8 mouse cellular contexts compared by ENCODE assay signal in genomic region chr11:66526981-66527320, GRCm38 (mm10). TPM values are rescaled to one million over a fixed set of nuclear protein-coding genes. Genes with fewer than 3 reads are reported as not detected.
DNase-seq lines count a peak whose midpoint lies in the region; ATAC-seq and TF ChIP-seq lines count a peak whose summit lies in the region.

No protein-coding gene starts in this region.

- H3K27me3 ChIP-seq in embryonic facial prominence, embryonic 14.5 days (replicated peaks; ENCODE audit: control insufficient read depth, insufficient read depth, low read length), result peaks cover 74% of the 10 kb centered on the region
- peaks cover 73% of the 10 kb centered on the region for H3K27me3 ChIP-seq in intestine, embryonic 15.5 days (replicated peaks)
- peaks cover 71% of the 10 kb centered on the region for H3K27me3 ChIP-seq in neural tube, embryonic 13.5 days

- H3K4me3 ChIP-seq in layer of hippocampus, adult 2 months, result peak overlapping the region; percentile 70
- H3K4me3 ChIP-seq in embryonic facial prominence, embryonic 14.5 days (ENCODE audit: low read depth, low read length), result peak overlapping the region; percentile 56
- H3K4me3 ChIP-seq in intestine, embryonic 15.5 days (replicated peaks), result peak overlapping the region; percentile 56
- peak overlapping the region; percentile 60 for H3K4me3 ChIP-seq in neural tube, embryonic 13.5 days

- peak overlapping the region; percentile 95 for H3K27ac ChIP-seq in layer of hippocampus, adult 2 months
- no peak overlapping the region for H3K27ac ChIP-seq in embryonic facial prominence, embryonic 14.5 days (replicated peaks; ENCODE audit: low read depth, low read length)
- no peak overlapping the region for H3K27ac ChIP-seq in intestine, embryonic 15.5 days
- H3K27ac ChIP-seq in neural tube, embryonic 13.5 days (replicated peaks), result no peak overlapping the region

- 8% methylated on average over 5 of the region's 5 CpGs for WGBS in embryonic facial prominence, embryonic 14.5 days
- WGBS in intestine, embryonic 15.5 days, result 6% methylated on average over 5 of the region's 5 CpGs
- 7% methylated on average over 5 of the region's 5 CpGs for WGBS in neural tube, embryonic 13.5 days

- no peak overlapping the region for H3K9ac ChIP-seq in embryonic facial prominence, embryonic 14.5 days (ENCODE audit: low read depth, low read length)
- no peak overlapping the region for H3K9ac ChIP-seq in intestine, embryonic 15.5 days
- peak overlapping the region; percentile 80 for H3K9ac ChIP-seq in neural tube, embryonic 13.5 days

- DNase-seq in layer of hippocampus, adult 2 months (ENCODE audit: low spot score in 2 of 2), result no peak
- DNase-seq in layer of hippocampus, postnatal 36 days, result no peak
- peak; percentile 11 for DNase-seq in embryonic facial prominence, embryonic 14.5 days (ENCODE audit: low spot score)
- no peak for DNase-seq in adrenal gland, adult (ENCODE audit: inconsistent age in 2 of 2, low spot score in 1 of 2)
- DNase-seq in adrenal gland, adult 18-20 months (ENCODE audit: low spot score in 2 of 2), result no peak
- no peak for DNase-seq in thymus, adult 18-20 months

- TF ChIP-seq CTCF in layer of hippocampus, adult 2 months (conservative IDR thresholded peaks at IDR 0.05), result peak; percentile 53

- ATAC-seq in embryonic facial prominence, embryonic 14.5 days (ENCODE audit: low read depth), result no peak
- ATAC-seq in intestine, embryonic 15.5 days, result 0 out of 2 replicates have a peak, but pooled peaks have one; percentile 25
- ATAC-seq in neural tube, embryonic 13.5 days (ENCODE audit: low read depth), result no peak; the same call in 1 of the 2 replicates

- no peaks in the 10 kb centered on the region for H3K36me3 ChIP-seq in embryonic facial prominence, embryonic 14.5 days (ENCODE audit: control insufficient read depth, insufficient read depth, low read length)
- no peaks in the 10 kb centered on the region for H3K36me3 ChIP-seq in intestine, embryonic 15.5 days
- H3K36me3 ChIP-seq in neural tube, embryonic 13.5 days, result no peaks in the 10 kb centered on the region

- peak overlapping the region; percentile 92 for H3K4me2 ChIP-seq in embryonic facial prominence, embryonic 14.5 days (ENCODE audit: low read depth, low read length)
- peak overlapping the region; percentile 96 for H3K4me2 ChIP-seq in intestine, embryonic 15.5 days (replicated peaks)
- peak overlapping the region; percentile 72 for H3K4me2 ChIP-seq in neural tube, embryonic 13.5 days

- no peaks in the 10 kb centered on the region for H3K4me1 ChIP-seq in embryonic facial prominence, embryonic 14.5 days (ENCODE audit: control insufficient read depth, insufficient read depth, low read length)
- peaks cover 8% of the 10 kb centered on the region; the same call in 1 of the 2 replicates for H3K4me1 ChIP-seq in intestine, embryonic 15.5 days (replicated peaks)
- peaks cover 49% of the 10 kb centered on the region for H3K4me1 ChIP-seq in neural tube, embryonic 13.5 days (replicated peaks)

- H3K9me3 ChIP-seq in embryonic facial prominence, embryonic 14.5 days (ENCODE audit: control insufficient read depth, low read length), result no peaks in the 10 kb centered on the region
- no peaks in the 10 kb centered on the region for H3K9me3 ChIP-seq in intestine, embryonic 15.5 days
- H3K9me3 ChIP-seq in neural tube, embryonic 13.5 days, result no peaks in the 10 kb centered on the region

RNA-seq across cellular contexts. Expression of gene Shisa6, which starts 1.2 kb away (rescaled TPM):
- 100 to 1,000 TPM; 193 to 194 TPM for total RNA-seq in layer of hippocampus, adult 2 months (2021)
- total RNA-seq in layer of hippocampus, postnatal 36 days (2021), result 100 to 1,000 TPM; 169 to 196 TPM
- 0.16 and 0.29 TPM in 2 replicates for polyA plus RNA-seq in embryonic facial prominence, embryonic 14.5 days (2014; fragmentation: Nextera tagmentation; extraction: Ambion mirVana)
- polyA plus RNA-seq in intestine, embryonic 15.5 days (2015; fragmentation: Nextera tagmentation; extraction: Ambion mirVana), result 0.15 and 0.45 TPM in 2 replicates
- 3.7 and 4.8 TPM in 2 replicates for polyA plus RNA-seq in neural tube, embryonic 13.5 days (2015; fragmentation: Nextera tagmentation; extraction: Ambion mirVana)
- total RNA-seq in adrenal gland, adult 18-20 months (2021), result under 1 TPM; 0.43 to 0.74 TPM

Comparison
In these comparisons a context has a peak if more than half of its experiments do, and no peak if none do; other contexts are left out.
1. RNA of gene Shisa6, which starts 1.2 kb away (total RNA-seq): 169 to 196 TPM in layer of hippocampus, postnatal 36 days and 193 to 194 TPM in layer of hippocampus, adult 2 months; 0.43 to 0.74 TPM in adrenal gland, adult 18-20 months; every median in the first group is over 10 times any median in the second.
2. Peak in every context shown above with its lines, with median percentiles within 50 percentile points of each other: H3K4me3 ChIP-seq and H3K4me2 ChIP-seq.